Mouse (Mus musculus): ENCODE measurements at regions not wholly inside any gene's neighbourhood (a gene's known extent, or its start where the extent isn't known, plus 50 kb on each side); places are given as distances from the start of the nearest gene placed in this dataset.

DNA sequence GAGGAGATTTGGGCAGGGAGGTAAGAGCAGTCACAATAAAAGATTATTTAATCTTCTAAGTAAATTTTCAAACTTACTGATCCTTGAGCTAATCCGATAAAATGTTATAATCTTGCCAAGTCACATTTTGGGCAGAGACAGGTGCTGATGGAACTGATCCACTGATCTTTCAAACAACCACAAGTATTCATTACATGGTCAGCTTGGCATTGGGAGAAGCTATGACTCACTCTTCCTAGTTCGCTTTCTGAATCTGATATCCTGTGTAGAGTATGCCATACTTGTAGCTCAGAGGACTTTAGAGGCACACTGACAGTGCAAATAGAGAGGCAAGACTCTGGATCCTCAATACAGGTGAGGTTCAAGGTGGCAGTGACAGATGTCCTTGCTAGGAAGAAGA lies 142.4 kb upstream of the Col1a2 start:
- H3K27me3 ChIP-seq (ENCODE audit: control insufficient read depth, insufficient read depth, insufficient read length): no peaks in the 10 kb centered on the region
- TF ChIP-seq USF1 (IDR thresholded peaks at IDR 0.05; ENCODE audit: low read depth) (no peak), MYOD1 (IDR thresholded peaks at IDR 0.05; ENCODE audit: control insufficient read depth, insufficient read length, low read depth) (peak; percentile 66), FOSL1 (IDR thresholded peaks at IDR 0.05; ENCODE audit: insufficient read depth, low read length, poor library complexity, severe bottlenecking) (no peak), MYOG (IDR thresholded peaks at IDR 0.05; ENCODE audit: control insufficient read depth, extremely low read depth, insufficient read length) (no peak), MAX (IDR thresholded peaks at IDR 0.05) (no peak)
- H3K4me3 ChIP-seq (ENCODE audit: insufficient read depth, poor library complexity, severe bottlenecking): no peak overlapping the region
- H3K79me3 ChIP-seq (ENCODE audit: low read depth): no peaks in the 10 kb centered on the region
- H3K79me2 ChIP-seq (ENCODE audit: control insufficient read depth, insufficient read depth): no peaks in the 10 kb centered on the region
- H3K36me3 ChIP-seq (ENCODE audit: control insufficient read depth, insufficient read depth): no peaks in the 10 kb centered on the region
- no peak overlapping the region for H3ac ChIP-seq (ENCODE audit: control insufficient read depth, insufficient read length, low read depth)

DNA sequence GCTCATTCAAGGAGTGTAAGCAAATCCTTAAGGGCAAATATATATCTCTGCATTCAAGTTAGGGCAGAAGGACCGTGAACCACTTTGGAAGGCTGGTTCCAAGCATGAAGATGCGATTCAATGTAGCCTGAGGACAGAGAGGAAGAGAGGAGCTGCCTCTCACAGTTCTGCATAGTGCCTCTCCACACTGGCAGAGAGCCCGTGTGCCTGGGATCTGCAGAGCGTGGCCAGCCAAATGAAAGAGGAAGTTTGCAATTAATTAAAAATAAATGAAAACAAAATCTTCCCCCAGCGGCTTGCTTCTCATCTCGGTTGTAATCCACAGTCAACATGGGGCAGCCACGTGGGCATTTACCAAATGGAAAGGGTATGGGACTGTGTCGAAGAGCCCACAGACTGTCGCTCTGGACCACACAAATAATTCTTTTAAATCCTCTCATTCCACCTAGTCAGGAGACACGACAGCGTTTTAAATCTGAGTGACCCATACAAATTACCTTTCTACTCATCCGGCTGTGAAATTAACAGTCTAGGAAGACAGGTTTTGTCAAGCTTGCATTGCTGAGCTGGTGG lies 129.1 kb upstream of the Col1a2 start:
- no peaks in the 10 kb centered on the region for H3K27me3 ChIP-seq (ENCODE audit: control insufficient read depth, insufficient read depth, insufficient read length)
- H3K79me3 ChIP-seq (ENCODE audit: low read depth): no peaks in the 10 kb centered on the region
- no peak overlapping the region for H3ac ChIP-seq (ENCODE audit: control insufficient read depth, insufficient read length, low read depth)
- TF ChIP-seq CTCF (IDR thresholded peaks at IDR 0.05; ENCODE audit: control insufficient read depth, insufficient read depth, insufficient read length): no peak
- no peak for TF ChIP-seq USF1 (IDR thresholded peaks at IDR 0.05; ENCODE audit: low read depth)
- TF ChIP-seq MYOG (IDR thresholded peaks at IDR 0.05; ENCODE audit: control insufficient read depth, extremely low read depth, insufficient read length): no peak
- no peak for TF ChIP-seq MAX (IDR thresholded peaks at IDR 0.05)
- no peak for TF ChIP-seq MYOD1 (IDR thresholded peaks at IDR 0.05; ENCODE audit: control insufficient read depth, insufficient read length, low read depth)
- TF ChIP-seq FOSL1 (IDR thresholded peaks at IDR 0.05; ENCODE audit: insufficient read depth, low read length, poor library complexity, severe bottlenecking): no peak
- TF ChIP-seq CEBPB (IDR thresholded peaks at IDR 0.05; ENCODE audit: low read depth): no peak
- no peak overlapping the region for H3K4me3 ChIP-seq (ENCODE audit: insufficient read depth, poor library complexity, severe bottlenecking)
- H3K79me2 ChIP-seq (ENCODE audit: control insufficient read depth, insufficient read depth): no peaks in the 10 kb centered on the region
- H3K36me3 ChIP-seq (ENCODE audit: control insufficient read depth, insufficient read depth): no peaks in the 10 kb centered on the region

DNA sequence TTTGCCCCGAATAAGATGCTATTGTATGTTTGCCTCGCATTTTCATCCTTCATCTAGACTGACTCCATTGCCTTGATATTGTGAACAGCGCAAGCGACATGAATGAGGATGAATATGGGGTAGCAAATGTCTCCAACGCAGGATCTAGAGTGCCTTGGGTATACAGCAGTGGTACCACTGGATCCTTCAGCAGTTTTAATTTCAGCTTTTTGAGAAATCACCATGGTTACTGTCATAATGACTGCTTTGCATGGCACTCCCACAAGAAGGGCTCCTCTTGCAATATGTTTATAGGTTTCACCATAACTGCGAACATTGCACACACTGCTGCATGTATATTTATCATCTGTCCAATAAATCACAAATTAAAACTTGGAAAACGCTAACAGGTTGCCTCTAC lies 107.8 kb upstream of the Col1a2 start:
- Histone ChIP-seq H3K79me3 (ENCODE audit: low read depth) (no peaks in the 10 kb centered on the region), H3K79me2 (ENCODE audit: control insufficient read depth, insufficient read depth) (no peaks in the 10 kb centered on the region), H3K27me3 (ENCODE audit: control insufficient read depth, insufficient read depth, insufficient read length) (no peaks in the 10 kb centered on the region), H3K4me3 (ENCODE audit: insufficient read depth, poor library complexity, severe bottlenecking) (no peak overlapping the region), H3K36me3 (ENCODE audit: control insufficient read depth, insufficient read depth) (no peaks in the 10 kb centered on the region), H3ac (ENCODE audit: control insufficient read depth, insufficient read length, low read depth) (no peak overlapping the region)
- TF ChIP-seq FOSL1 (IDR thresholded peaks at IDR 0.05; ENCODE audit: insufficient read depth, low read length, poor library complexity, severe bottlenecking): no peak

DNA sequence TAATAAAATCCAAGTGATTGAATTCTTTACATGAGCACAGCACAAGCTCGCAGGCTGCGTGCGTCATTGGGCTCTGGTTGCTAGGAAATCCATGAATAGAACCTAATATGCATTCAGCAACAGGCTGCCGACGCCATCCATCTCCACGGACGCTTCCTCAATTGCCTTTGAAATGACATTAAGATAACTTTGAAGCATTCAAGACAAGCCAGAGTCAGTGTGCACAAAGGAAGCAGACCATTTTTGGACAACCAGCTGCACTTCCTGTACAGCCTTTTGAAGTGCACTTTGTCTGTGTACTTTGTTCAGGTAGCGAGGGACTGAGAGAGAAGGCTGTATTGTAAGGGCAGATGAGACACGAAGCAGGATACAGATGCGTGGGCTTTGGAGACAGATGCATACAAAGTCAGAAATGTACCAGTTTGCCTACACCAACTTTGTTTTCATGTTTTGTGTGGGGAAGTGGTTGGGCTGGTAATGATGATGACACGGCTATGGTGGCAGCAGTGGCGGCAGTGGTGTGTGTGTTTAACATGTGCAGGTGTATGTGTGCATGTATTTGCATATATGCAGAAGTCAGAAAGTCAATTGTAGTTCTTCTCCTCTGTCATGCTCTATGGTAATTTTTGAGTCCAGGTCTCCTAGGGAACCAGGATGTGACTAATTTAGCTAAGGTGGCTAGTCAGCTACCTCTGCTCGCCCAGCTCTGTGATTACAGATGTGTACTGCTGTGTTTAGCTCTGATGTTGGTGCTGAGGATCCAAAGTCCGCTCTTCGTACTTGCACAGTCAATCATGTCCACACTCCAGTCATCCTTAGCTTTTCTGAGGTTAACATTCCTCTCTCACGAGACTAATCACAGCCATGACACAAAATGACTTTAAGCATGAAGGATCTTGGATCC lies 106.7 kb upstream of the Col1a2 start:
- TF ChIP-seq MAX (IDR thresholded peaks at IDR 0.05) (no peak), FOSL1 (IDR thresholded peaks at IDR 0.05; ENCODE audit: insufficient read depth, low read length, poor library complexity, severe bottlenecking) (no peak), MYOD1 (IDR thresholded peaks at IDR 0.05; ENCODE audit: control insufficient read depth, insufficient read length, low read depth) (no peak), CEBPB (IDR thresholded peaks at IDR 0.05; ENCODE audit: low read depth) (no peak), CTCF (IDR thresholded peaks at IDR 0.05; ENCODE audit: control insufficient read depth, insufficient read depth, insufficient read length) (no peak), USF1 (IDR thresholded peaks at IDR 0.05; ENCODE audit: low read depth) (no peak), MYOG (IDR thresholded peaks at IDR 0.05; ENCODE audit: control insufficient read depth, extremely low read depth, insufficient read length) (no peak)
- Histone ChIP-seq H3K36me3 (ENCODE audit: control insufficient read depth, insufficient read depth) (no peaks in the 10 kb centered on the region), H3ac (ENCODE audit: control insufficient read depth, insufficient read length, low read depth) (no peak overlapping the region), H3K79me3 (ENCODE audit: low read depth) (no peaks in the 10 kb centered on the region), H3K79me2 (ENCODE audit: control insufficient read depth, insufficient read depth) (no peaks in the 10 kb centered on the region), H3K4me3 (ENCODE audit: insufficient read depth, poor library complexity, severe bottlenecking) (no peak overlapping the region), H3K27me3 (ENCODE audit: control insufficient read depth, insufficient read depth, insufficient read length) (no peaks in the 10 kb centered on the region)

DNA sequence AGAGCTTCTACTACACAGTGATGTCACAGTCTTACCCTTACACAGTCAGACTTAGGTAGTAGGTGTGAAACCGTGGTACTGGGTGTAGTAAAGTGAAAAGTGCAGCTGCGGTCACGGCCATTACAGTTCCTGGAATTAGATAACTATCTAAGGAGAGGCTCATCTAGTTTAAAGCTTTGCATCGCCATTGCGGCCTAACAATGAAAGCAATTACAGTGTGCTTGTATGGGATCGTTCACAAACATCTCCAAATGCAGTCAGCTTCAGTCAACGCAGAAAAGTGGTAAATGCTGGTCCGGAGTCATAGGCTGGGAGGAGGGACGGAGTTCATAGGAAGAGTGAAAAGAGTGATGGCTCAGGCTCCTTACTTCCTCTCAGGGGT lies 106.0 kb upstream of the Col1a2 start:
- TF ChIP-seq CTCF (IDR thresholded peaks at IDR 0.05; ENCODE audit: control insufficient read depth, insufficient read depth, insufficient read length): no peak
- TF ChIP-seq MYOD1 (IDR thresholded peaks at IDR 0.05; ENCODE audit: control insufficient read depth, insufficient read length, low read depth): no peak
- no peak for TF ChIP-seq USF1 (IDR thresholded peaks at IDR 0.05; ENCODE audit: low read depth)
- no peak for TF ChIP-seq FOSL1 (IDR thresholded peaks at IDR 0.05; ENCODE audit: insufficient read depth, low read length, poor library complexity, severe bottlenecking)
- TF ChIP-seq MYOG (IDR thresholded peaks at IDR 0.05; ENCODE audit: control insufficient read depth, extremely low read depth, insufficient read length): no peak
- no peak for TF ChIP-seq MAX (IDR thresholded peaks at IDR 0.05)
- no peak for TF ChIP-seq CEBPB (IDR thresholded peaks at IDR 0.05; ENCODE audit: low read depth)
- Histone ChIP-seq H3K79me2 (ENCODE audit: control insufficient read depth, insufficient read depth) (no peaks in the 10 kb centered on the region), H3K79me3 (ENCODE audit: low read depth) (no peaks in the 10 kb centered on the region), H3K36me3 (ENCODE audit: control insufficient read depth, insufficient read depth) (no peaks in the 10 kb centered on the region), H3ac (ENCODE audit: control insufficient read depth, insufficient read length, low read depth) (no peak overlapping the region), H3K27me3 (ENCODE audit: control insufficient read depth, insufficient read depth, insufficient read length) (no peaks in the 10 kb centered on the region), H3K4me3 (ENCODE audit: insufficient read depth, poor library complexity, severe bottlenecking) (no peak overlapping the region)

DNA sequence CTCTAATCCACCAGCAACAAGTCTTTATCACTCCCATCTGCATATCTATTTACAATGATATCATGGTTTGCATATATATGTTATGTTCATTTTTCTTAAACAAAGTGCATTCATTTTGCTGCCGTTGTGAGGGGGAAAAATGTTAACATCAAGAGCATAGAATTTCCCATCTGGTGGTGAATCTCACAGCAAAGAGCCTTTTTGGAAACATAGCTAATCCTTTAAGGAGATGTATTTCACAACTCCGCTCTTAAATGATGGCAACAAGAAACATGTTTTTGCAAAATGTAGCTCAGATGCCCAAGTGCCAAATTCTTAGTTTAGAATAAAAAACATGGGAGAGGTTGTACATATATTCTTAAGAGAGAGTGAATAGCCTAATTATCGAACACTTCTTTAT lies 99.3 kb upstream of the Col1a2 start:
- no peak for TF ChIP-seq MYOG (IDR thresholded peaks at IDR 0.05; ENCODE audit: control insufficient read depth, extremely low read depth, insufficient read length)
- H3K27me3 ChIP-seq (ENCODE audit: control insufficient read depth, insufficient read depth, insufficient read length): no peaks in the 10 kb centered on the region
- no peaks in the 10 kb centered on the region for H3K79me3 ChIP-seq (ENCODE audit: low read depth)
- no peaks in the 10 kb centered on the region for H3K36me3 ChIP-seq (ENCODE audit: control insufficient read depth, insufficient read depth)
- no peaks in the 10 kb centered on the region for H3K79me2 ChIP-seq (ENCODE audit: control insufficient read depth, insufficient read depth)
- H3K4me3 ChIP-seq (ENCODE audit: insufficient read depth, poor library complexity, severe bottlenecking): no peak overlapping the region
- no peak overlapping the region for H3ac ChIP-seq (ENCODE audit: control insufficient read depth, insufficient read length, low read depth)

Data from C2C12 (cell line).